Mouse (Mus musculus) large intestine, adult 2 months (tissue): Measurements from ENCODE around the gene Sbf2. TPM values are rescaled to one million over a fixed set of nuclear protein-coding genes. Genes with fewer than 3 reads are reported as not detected.
A peak's percentile ranks its signal among the peaks of the same experiment; 100 is the strongest.
"Not testable (repeated sequence)": the region's sequence is repeated elsewhere in the genome, so short reads cannot be mapped to it uniquely, and the experiment has no call there.

Source experiments
- DNase-seq: peaks from one replicate; pipeline ENCODE4 v3.0.0-alpha.2; 2012; ENCODE audit warnings: low read depth, low spot score
- WGBS: fragments of 180-500 bp; shearing (Covaris S2); methylation state at CpG from one replicate; pipeline ENCODE4 v1.1.7; 2018; 5-methylcytosine and 5-hydroxymethylcytosine counted together
- polyA plus RNA-seq: library from polyadenylated mRNA; depleted of rRNA; stranded (reverse); fragments of >200 nt; gene quantifications from 2 replicates; pipeline ENCODE4 v1.2.3, GENCODE M21; 2012

Gene Sbf2
- polyA plus RNA-seq, 1 experiment: 10.4 TPM

DNA sequence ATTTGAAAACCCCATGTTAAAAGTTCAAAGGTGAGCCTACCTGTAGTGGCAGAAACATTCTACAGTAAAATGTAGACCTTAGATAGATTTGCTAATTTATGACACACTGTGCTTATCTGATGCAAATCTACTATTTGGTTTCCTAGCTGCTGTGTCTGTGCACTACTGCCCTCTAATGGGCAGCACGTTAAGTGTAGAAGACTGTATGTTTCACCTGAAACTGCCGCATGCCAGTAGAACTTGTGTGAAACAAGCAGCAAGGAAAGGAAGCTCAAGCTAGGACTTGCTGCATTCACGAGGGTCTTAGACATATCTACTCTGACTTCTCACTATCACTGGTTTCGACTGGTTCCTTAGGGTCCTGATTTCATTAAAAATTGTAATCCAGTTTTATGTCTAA, 182.4 kb downstream of the Sbf2 start:
- peak; percentile 32 for DNase-seq
- WGBS: 16% methylated on average over 4 of the region's 4 CpGs

- DNase-seq: no peak
- WGBS: 89% methylated on average over 1 of the region's 1 CpGs
Measured at GRCm38 (mm10) chr7:110416318-110416717, 198.4 kb downstream of the Sbf2 start.

DNA sequence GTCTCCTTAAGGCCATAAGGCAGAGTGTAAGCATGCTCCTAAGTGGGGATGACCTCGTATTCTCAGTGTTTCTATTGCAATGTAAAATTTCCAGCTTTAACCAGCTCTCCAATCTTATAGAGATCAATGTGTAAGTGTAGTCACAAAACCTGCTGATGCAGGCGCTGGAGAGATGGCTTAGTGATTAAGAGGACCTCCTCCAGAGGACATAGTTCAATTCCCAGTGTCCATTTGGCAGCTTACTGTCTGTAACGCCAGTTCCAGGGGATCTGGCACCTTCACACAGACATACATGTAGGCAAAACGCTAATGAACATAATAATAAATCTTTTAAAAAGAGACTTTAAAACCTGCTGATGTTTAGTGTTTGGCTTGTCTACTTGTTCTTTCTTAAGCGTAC, 200.4 kb downstream of the Sbf2 start:
- 93% methylated on average over 5 of the region's 5 CpGs for WGBS
- DNase-seq: no peak

- WGBS: 82% methylated on average over 1 of the region's 1 CpGs
- no peak for DNase-seq
Measured at GRCm38 (mm10) chr7:110402092-110402491, 212.6 kb downstream of the Sbf2 start.

GRCm38 (mm10) chr7:110392576-110392975, 222.1 kb downstream of the Sbf2 start:
- 80% methylated on average over 6 of the region's 6 CpGs for WGBS

GRCm38 (mm10) chr7:110391632-110392031, 223.1 kb downstream of the Sbf2 start:
- DNase-seq: no peak
- WGBS: 86% methylated on average over 2 of the region's 2 CpGs

More at GRCm38 (mm10) chr7:110392576-110392975, 222.1 kb downstream of the Sbf2 start:
- DNase-seq: no peak

DNA sequence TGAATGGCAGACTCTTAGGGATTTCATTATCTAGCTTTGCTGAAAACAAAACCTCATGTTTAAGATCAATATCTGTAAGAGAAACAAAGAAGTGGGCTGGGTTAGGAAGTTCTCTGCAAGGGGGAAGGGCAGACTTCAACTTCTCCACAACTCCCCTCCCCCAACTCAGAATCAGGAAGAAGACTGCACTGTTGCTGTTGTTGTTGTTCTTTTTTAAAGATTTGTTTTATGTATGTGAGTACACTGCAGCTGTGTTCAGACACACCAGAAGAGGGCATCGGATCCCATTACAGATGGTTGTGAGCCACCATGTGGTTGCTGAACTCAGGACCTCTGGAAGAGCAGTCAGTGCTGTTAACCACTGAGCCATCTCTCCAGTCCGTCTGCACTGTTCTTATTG, 225.8 kb downstream of the Sbf2 start:
- WGBS: 80% methylated on average over 2 of the region's 2 CpGs
- not testable (repeated sequence) for DNase-seq

DNA sequence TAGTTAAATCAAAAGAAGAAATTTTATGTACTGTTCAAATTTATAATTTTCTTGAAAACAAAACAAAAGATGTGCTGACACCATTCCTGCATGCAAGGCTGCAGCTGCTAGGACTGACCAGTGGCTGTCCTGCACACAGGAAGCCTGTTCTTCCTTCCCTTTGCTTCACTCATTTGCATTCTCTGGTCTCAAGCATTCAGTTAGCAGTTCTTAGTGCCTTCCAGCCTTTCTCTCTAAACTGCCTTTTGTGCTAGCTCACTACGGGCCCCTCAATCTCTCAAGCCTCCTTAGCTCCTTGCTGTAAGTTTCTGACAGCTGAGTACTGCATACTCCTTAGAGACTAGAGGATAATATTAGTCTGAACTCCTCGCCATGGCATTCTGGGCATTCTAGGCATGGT, 227.2 kb downstream of the Sbf2 start:
- no peak for DNase-seq
- 85% methylated on average over 2 of the region's 2 CpGs for WGBS

DNA sequence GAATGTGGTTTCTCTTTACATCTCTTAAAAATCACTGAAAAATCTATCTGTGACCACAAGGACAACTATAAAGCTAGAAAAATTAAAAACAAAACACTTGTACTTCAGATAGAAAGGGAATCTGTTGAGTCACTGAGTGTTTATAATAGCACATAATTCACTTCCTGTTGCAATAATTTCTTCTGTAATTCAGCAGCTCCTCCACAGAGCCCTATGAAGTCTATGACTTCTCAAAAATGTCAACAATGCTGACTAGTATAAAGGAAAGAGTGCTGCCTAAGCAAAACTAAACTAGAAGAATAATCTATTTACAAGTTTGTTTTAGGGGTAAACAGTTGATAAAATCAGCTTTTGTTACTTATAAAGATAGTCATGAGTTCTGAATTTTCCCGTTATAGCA, 229.2 kb downstream of the Sbf2 start:
- WGBS: 80% methylated on average over 1 of the region's 1 CpGs
- no peak for DNase-seq

DNA sequence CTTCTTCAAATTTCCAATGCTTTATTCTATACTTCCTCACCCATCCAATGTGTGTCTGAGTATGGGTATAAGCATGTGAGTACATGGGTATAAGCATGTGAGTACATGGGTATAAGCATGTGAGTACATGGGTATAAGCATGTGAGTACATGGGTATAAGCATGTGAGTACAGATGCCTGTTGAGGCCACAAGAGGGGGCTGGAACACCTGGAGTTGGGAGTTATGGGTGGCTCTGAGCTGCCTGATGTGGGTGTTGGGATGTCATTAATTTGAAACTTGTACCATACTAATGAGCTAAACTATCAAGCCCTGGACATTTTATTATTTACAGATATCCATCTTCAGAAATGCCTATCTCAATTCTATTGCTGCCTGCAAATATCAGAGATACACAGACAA, 230.4 kb downstream of the Sbf2 start:
- DNase-seq: no peak

DNA sequence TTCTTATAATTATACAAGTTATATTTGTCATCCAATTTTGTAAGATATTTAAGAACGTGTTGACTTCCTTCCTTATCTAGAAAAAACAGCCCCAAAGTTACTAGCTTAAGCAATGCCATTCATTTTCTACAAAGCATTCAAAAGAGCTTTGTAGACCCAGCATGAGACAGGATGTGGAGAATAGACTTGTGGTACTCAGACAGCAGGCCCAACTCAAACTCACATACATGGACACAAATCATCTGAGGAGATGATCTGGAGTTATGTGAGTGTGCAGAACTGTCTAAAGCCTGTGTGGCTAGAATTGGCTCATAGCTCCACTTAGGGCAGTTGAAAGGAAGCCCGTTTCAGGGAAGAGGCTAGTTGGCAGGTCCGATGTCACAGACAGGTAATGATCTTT, 233.1 kb downstream of the Sbf2 start:
- WGBS: 62% methylated on average over 3 of the region's 3 CpGs
- DNase-seq: no peak

DNA sequence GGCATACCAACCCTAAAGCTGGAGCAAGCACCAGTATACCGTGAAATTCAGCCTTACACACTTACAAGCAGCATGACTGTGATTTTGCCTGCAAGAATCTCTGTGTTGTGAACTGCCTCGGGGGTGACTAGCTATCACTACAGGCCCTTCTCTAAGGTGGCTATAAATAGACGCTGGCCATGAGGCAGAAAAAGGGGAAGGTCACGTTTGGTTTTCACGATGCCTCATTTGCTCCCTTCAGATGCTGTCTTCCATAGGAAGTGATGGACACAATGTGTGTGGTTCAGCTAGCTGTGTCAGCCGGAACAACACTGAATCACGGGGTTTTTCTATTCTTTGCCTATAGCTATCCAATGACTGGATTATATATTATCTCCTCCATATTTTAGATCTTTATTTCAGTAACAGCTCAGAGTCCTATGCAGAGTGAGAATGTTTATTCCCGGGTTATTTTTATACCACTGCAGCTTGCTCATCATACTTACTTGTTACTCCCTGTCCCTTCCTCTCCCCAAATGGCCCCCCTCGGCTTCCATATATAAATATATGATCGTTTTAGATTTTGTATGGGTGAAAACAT, 235.3 kb downstream of the Sbf2 start:
- 70% methylated on average over 10 of the region's 10 CpGs for WGBS
- DNase-seq: no peak

DNA sequence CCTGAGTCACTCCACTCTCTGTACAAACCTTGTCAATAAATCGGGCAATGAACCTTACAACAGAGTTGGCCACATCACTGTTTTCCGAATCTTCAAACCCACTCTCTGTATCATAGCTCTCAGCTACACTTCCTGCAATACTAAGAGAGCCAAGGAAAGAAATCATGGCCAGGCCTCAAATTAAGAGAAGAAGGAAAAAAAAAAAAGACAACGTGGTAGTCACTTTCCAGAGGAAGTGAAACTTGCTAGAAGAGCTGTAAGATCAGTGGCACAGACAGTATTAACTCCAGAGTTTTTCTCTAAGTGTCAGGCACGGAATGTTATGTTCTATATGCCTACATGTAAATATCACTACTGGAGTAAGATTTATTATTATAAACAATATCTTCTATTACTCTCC, 242.2 kb downstream of the Sbf2 start:
- 71% methylated on average over 4 of the region's 4 CpGs for WGBS
- no peak for DNase-seq

- DNase-seq: no peak
- WGBS: 95% methylated on average over 11 of the region's 11 CpGs
Measured at GRCm38 (mm10) chr7:110362005-110362404, 252.7 kb downstream of the Sbf2 start.

DNA sequence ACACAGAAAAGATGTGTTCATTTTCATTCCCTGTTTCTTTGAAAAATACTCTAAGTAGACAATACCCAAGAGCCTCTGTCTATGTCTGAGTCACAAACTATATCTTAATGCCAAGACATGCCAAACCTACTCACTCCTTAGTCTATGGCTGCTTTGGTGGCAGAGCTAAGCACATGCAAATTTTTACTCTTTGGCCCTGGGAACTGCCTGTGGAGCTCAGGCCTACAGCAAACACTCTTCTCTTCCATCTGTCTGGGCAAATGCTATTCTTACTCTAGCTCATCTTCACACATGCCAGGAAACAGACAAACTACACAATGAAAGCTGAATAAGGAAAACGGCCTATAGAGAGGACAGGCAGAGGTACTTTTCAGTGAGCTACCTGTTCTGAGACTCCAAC, 253.2 kb downstream of the Sbf2 start:
- WGBS: 87% methylated on average over 1 of the region's 1 CpGs
- DNase-seq: no peak

- DNase-seq: no peak
- whole genome bisulfite sequencing: 97% methylated on average over 2 of the region's 2 CpGs
Measured at GRCm38 (mm10) chr7:110359391-110359790, 255.3 kb downstream of the Sbf2 start.

- no peak for DNase-seq
- 71% methylated on average over 2 of the region's 2 CpGs for WGBS
Measured at GRCm38 (mm10) chr7:110353971-110354370, 260.8 kb downstream of the Sbf2 start.

- DNase-seq: no peak
- WGBS: 86% methylated on average over 1 of the region's 1 CpGs
Measured at GRCm38 (mm10) chr7:110347250-110347649, 267.5 kb downstream of the Sbf2 start.

GRCm38 (mm10) chr7:110337601-110338000, 277.1 kb downstream of the Sbf2 start:
- 78% methylated on average over 4 of the region's 4 CpGs for WGBS
- no peak for DNase-seq

DNA sequence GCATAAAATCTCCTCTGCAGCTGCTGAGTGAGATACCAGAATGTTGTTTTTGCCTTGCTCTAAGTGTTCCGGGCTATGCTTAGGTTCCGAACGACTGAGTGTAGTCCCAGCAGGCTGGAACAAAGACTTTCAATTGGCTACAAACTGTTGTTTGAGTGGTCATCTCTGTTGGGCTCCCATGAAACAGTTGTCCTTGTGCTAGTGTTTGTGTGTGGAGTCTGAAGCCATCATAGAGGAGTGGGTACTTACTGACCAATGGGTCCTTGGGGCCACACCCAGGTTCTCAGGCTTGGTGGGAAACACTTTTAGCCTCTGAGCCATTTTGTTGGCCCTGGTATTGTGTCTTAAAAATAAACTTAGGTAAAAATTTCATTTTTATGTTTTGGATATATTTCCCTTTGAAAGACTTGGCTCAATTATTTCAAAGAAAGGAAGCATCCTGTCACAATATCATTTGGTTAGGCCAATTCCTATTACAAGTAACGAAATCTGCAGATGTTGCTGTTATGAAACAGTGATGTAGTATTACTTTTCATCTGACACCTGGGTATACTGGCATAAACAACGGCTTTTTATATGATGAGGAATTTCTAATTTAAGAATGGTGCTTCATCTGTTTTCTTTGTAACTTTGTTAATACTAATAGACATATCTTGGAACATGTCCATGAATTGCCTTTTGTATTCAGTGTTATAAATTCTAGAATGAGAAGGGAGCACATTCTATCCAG, 289.2 kb downstream of the Sbf2 start:
- DNase-seq: no peak
- 90% methylated on average over 5 of the region's 5 CpGs for WGBS

DNA sequence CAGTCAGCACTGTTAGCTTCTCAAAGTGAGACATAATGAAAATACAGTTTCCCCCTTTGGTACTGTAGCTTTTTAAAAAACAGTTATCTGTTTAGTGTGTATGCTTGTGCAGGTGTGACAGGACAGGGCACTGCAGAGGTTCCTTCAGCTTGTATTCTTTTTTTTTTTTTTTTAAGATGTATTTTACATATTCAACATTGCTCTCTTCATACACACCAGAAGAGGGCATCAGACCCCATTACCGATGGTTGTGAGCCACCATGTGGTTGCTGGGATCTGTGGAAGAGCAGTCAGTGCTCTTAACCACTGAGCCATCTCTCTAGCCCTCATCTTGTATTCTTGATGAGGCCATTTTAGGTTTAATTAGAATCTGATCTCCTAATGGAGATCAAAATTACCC, 289.9 kb downstream of the Sbf2 start:
- WGBS: 95% methylated on average over 1 of the region's 1 CpGs
- no peak for DNase-seq

- 85% methylated on average over 5 of the region's 5 CpGs for WGBS
Measured at GRCm38 (mm10) chr7:110321106-110321505, 293.6 kb downstream of the Sbf2 start.

More at GRCm38 (mm10) chr7:110321106-110321505, 293.6 kb downstream of the Sbf2 start:
- no peak for DNase-seq
